In genomic region chr6:99425044-99425443, GRCm38 (mm10) we compare ENCODE assay signal across 18 mouse cellular contexts.
DNase-seq lines count a peak whose midpoint lies in the region; ATAC-seq and TF ChIP-seq lines count a peak whose summit lies in the region.
"Had no signal": no experiment of that assay in that cellular context is flagged by ENCODE, and none has a peak within 500 bp of the region (broad histone marks: within the 10 kb centered on the region; RNA-seq: fewer than 3 reads in every experiment).

No protein-coding gene starts in this region.

- H3K27ac ChIP-seq in gastrocnemius, adult 2 months: no peak overlapping the region; the same call in 1 of the 2 replicates
- no peak overlapping the region for H3K27ac ChIP-seq in MEL (ENCODE audit: control insufficient read depth, low read depth, low read length)
- H3K27ac ChIP-seq in intestine, embryonic 15.5 days: no peak overlapping the region
- H3K27ac ChIP-seq: embryonic facial prominence, embryonic 12.5 days; forebrain, embryonic 15.5 days; midbrain, embryonic 15.5 days had no signal

- TF ChIP-seq RAD21 in MEL (IDR thresholded peaks at IDR 0.05; ENCODE audit: low read depth, low read length): no peak

- no peak for TF ChIP-seq CTCF in gastrocnemius, adult 2 months (IDR thresholded peaks at IDR 0.05)
- no peak for TF ChIP-seq CTCF in MEL (IDR thresholded peaks at IDR 0.05 in 2 of 3, conservative IDR thresholded peaks at IDR 0.05 in 1 of 3; ENCODE audit: control insufficient read depth in 1 of 3, insufficient read depth in 1 of 3, low read depth in 2 of 3, low read length in 3 of 3, poor library complexity in 1 of 3, severe bottlenecking in 1 of 3)

- no peaks in the 10 kb centered on the region for H3K4me1 ChIP-seq in MEL (ENCODE audit: control insufficient read depth in 1 of 2, insufficient read depth in 2 of 2, low read length in 2 of 2)
- peaks cover 6% of the 10 kb centered on the region for H3K4me1 ChIP-seq in intestine, embryonic 15.5 days (replicated peaks)
- H3K4me1 ChIP-seq: embryonic facial prominence, embryonic 12.5 days had no signal

- TF ChIP-seq EP300 in MEL (IDR thresholded peaks at IDR 0.05; ENCODE audit: low read depth in 1 of 2, low read length in 2 of 2): no peak

- H3K79me2 ChIP-seq in MEL (ENCODE audit: control insufficient read depth, insufficient read depth, low read length, poor library complexity): no peaks in the 10 kb centered on the region

- no peaks in the 10 kb centered on the region for H3K27me3 ChIP-seq in MEL (ENCODE audit: control insufficient read depth in 1 of 2, insufficient read depth in 2 of 2, low read length in 2 of 2)
- no peaks in the 10 kb centered on the region for H3K27me3 ChIP-seq in intestine, embryonic 15.5 days (replicated peaks)
- H3K27me3 ChIP-seq: embryonic facial prominence, embryonic 12.5 days; forebrain, embryonic 15.5 days; midbrain, embryonic 15.5 days had no signal

- 56% methylated on average over 3 of the region's 3 CpGs for WGBS in intestine, embryonic 15.5 days

- peak; percentile 41 for ATAC-seq in intestine, embryonic 15.5 days
- ATAC-seq: forebrain, embryonic 15.5 days; liver, postnatal 0 days; midbrain, embryonic 15.5 days had no signal

- H3K4me2 ChIP-seq in intestine, embryonic 15.5 days (replicated peaks): no peak overlapping the region
- H3K4me2 ChIP-seq: embryonic facial prominence, embryonic 12.5 days; forebrain, embryonic 15.5 days; midbrain, embryonic 15.5 days had no signal

- H3K4me3 ChIP-seq in gastrocnemius, adult 2 months: no peak overlapping the region
- H3K4me3 ChIP-seq in MEL (ENCODE audit: control insufficient read depth in 1 of 2, insufficient read depth in 1 of 2, low read depth in 2 of 2, low read length in 2 of 2): no peak overlapping the region
- no peak overlapping the region for H3K4me3 ChIP-seq in intestine, embryonic 15.5 days (replicated peaks)
- H3K4me3 ChIP-seq: embryonic facial prominence, embryonic 12.5 days; forebrain, embryonic 15.5 days; midbrain, embryonic 15.5 days had no signal

- no peaks in the 10 kb centered on the region for H3K9me3 ChIP-seq in MEL (replicated peaks; ENCODE audit: insufficient read depth, low read length)
- no peaks in the 10 kb centered on the region for H3K9me3 ChIP-seq in intestine, embryonic 15.5 days
- H3K9me3 ChIP-seq: embryonic facial prominence, embryonic 12.5 days; forebrain, embryonic 15.5 days; G1E; midbrain, embryonic 15.5 days had no signal

- intact Hi-C loops in gastrocnemius, adult 2 months (cut with DNase I): no loop called here

- no peak overlapping the region for H3K9ac ChIP-seq in MEL (ENCODE audit: control insufficient read depth, low read depth, low read length, poor library complexity, severe bottlenecking)
- no peak overlapping the region for H3K9ac ChIP-seq in intestine, embryonic 15.5 days
- H3K9ac ChIP-seq: embryonic facial prominence, embryonic 12.5 days; forebrain, embryonic 15.5 days; liver, postnatal 0 days; midbrain, embryonic 15.5 days had no signal

- no peak for TF ChIP-seq POLR2A in MEL (IDR thresholded peaks at IDR 0.05; ENCODE audit: control insufficient read depth in 1 of 2, insufficient read depth in 1 of 2, low read depth in 1 of 2, low read length in 2 of 2, poor library complexity in 1 of 2)

- peak; percentile 51 for DNase-seq in gastrocnemius, adult 2 months
- DNase-seq in gastrocnemius, postnatal 4 days (ENCODE audit: low spot score in 2 of 2): no peak
- peak; percentile 42 to 56 for DNase-seq in kidney, postnatal 4 days
- no peak for DNase-seq in kidney, adult 9 months
- DNase-seq in MEL (ENCODE audit: low read depth, low spot score): peak; percentile 18
- DNase-seq in right cerebral cortex, postnatal 25 days: no peak
- no peak for DNase-seq in layer of hippocampus, postnatal 36 days
- DNase-seq: cerebellum, adult 8-10 months; heart, adult 11 months; liver; liver, postnatal 0 days; right cerebral cortex, adult 18-20 months; thymus, postnatal 14 days had no signal

- no peaks in the 10 kb centered on the region for H3K36me3 ChIP-seq in MEL (ENCODE audit: control insufficient read depth in 1 of 2, insufficient read depth in 2 of 2, low read length in 2 of 2)
- H3K36me3 ChIP-seq in intestine, embryonic 15.5 days: no peaks in the 10 kb centered on the region
- H3K36me3 ChIP-seq: embryonic facial prominence, embryonic 12.5 days; forebrain, embryonic 15.5 days; midbrain, embryonic 15.5 days had no signal

TF ChIP-seq in MEL, 35 proteins besides CTCF, POLR2A, EP300 and RAD21:
- no peak for TF ChIP-seq TCF12 (IDR thresholded peaks at IDR 0.05; ENCODE audit: low read depth, low read length)
- TF ChIP-seq MAZ (IDR thresholded peaks at IDR 0.05; ENCODE audit: low read depth, low read length): no peak
- no peak for TF ChIP-seq SIN3A (IDR thresholded peaks at IDR 0.05; ENCODE audit: low read length)
- no peak for TF ChIP-seq RCOR1 (IDR thresholded peaks at IDR 0.05; ENCODE audit: low read depth, low read length)
- no peak for TF ChIP-seq KAT2A (conservative IDR thresholded peaks at IDR 0.05; ENCODE audit: low read depth, low read length)
- no peak for TF ChIP-seq ZMIZ1 (IDR thresholded peaks at IDR 0.05; ENCODE audit: low read depth, low read length)
- no peak for TF ChIP-seq JUND (IDR thresholded peaks at IDR 0.05; ENCODE audit: low read depth, low read length)
- no peak for TF ChIP-seq MEF2A (IDR thresholded peaks at IDR 0.05; ENCODE audit: extremely low read depth, insufficient replicate concordance, low read depth, low read length, poor library complexity, severe bottlenecking)

Comparison
In these comparisons a context has a peak if more than half of its experiments do, and no peak if none do; other contexts are left out.
1. DNase-seq: peak in gastrocnemius, adult 2 months (single experiment), kidney, postnatal 4 days (2 of 2) and MEL (single experiment); none in gastrocnemius, postnatal 4 days (0 of 2), kidney, adult 9 months (single experiment), right cerebral cortex, postnatal 25 days (single experiment) and layer of hippocampus, postnatal 36 days (0 of 2).